Mouse (Mus musculus) heart, embryonic 11.5 days (tissue): ENCODE results near the gene Cant1. TPM values are rescaled to one million over a fixed set of nuclear protein-coding genes. Genes with fewer than 3 reads are reported as not detected.

Source experiments
- ATAC-seq: fragments of 200-750 bp; cut with Nextera tagmentation; replicated peaks from 2 replicates; pipeline ENCODE4 v1.8.0; 2017; ENCODE audit warnings: moderate library complexity; ENCODE audit not compliant: insufficient number of reproducible peaks, low FRiP score, low TSS enrichment
- H3K27ac ChIP-seq: fragments of 300-500 bp; sonication (generic); 2 replicates; pipeline ENCODE4 v1.5.1; 2014; ENCODE audit warnings: mild to moderate bottlenecking, low read depth, low read length
- H3K27me3 ChIP-seq: fragments of 300-500 bp; sonication (generic); 2 replicates; pipeline ENCODE4 v1.6.1; 2014; ENCODE audit warnings: mild to moderate bottlenecking, low read length, mixed read lengths; ENCODE audit not compliant: control insufficient read depth, insufficient read depth
- H3K36me3 ChIP-seq: fragments of 300-500 bp; sonication (generic); 2 replicates; pipeline ENCODE4 v1.6.1; 2014; ENCODE audit warnings: mild to moderate bottlenecking, low read length, moderate library complexity, mixed read lengths; ENCODE audit not compliant: control insufficient read depth, insufficient read depth
- H3K4me1 ChIP-seq: fragments of 300-500 bp; sonication (generic); 2 replicates; pipeline ENCODE4 v1.6.1; 2014; ENCODE audit warnings: low read length; ENCODE audit not compliant: control insufficient read depth, insufficient read depth
- H3K4me2 ChIP-seq: fragments of 300-500 bp; sonication (generic); 2 replicates; pipeline ENCODE4 v1.6.1; 2014; ENCODE audit warnings: mild to moderate bottlenecking, moderate library complexity
- H3K4me3 ChIP-seq: fragments of 300-500 bp; sonication (generic); 2 replicates; pipeline ENCODE4 v1.5.1; 2014; ENCODE audit warnings: low read depth, low read length
- H3K9ac ChIP-seq: fragments of 300-500 bp; sonication (generic); 2 replicates; pipeline ENCODE4 v1.6.1; 2014; ENCODE audit warnings: mild to moderate bottlenecking, low read depth, low read length, moderate library complexity
- H3K9me3 ChIP-seq: fragments of 300-500 bp; sonication (generic); replicated peaks from 2 replicates; pipeline ENCODE4 v1.6.1; 2016; ENCODE audit warnings: low read length; ENCODE audit not compliant: control insufficient read depth
- WGBS: fragments of 180-500 bp; shearing (Covaris S2); extraction: QIAGEN DNeasy Blood & Tissue Kit; methylation state at CpG from one replicate; pipeline ENCODE4 v1.1.7; 2014; ENCODE audit not compliant: insufficient replicate concordance; 5-methylcytosine and 5-hydroxymethylcytosine counted together
- polyA plus RNA-seq: library from polyadenylated mRNA; unstranded; fragments of >200 nt; fragmentation: Nextera tagmentation; extraction: Ambion mirVana; gene quantifications from 2 replicates; pipeline ENCODE4 v1.2.1, GENCODE M21; 2014

Gene Cant1
- polyA plus RNA-seq, 1 experiment from 2014 or later, result 16.0 TPM

- no peaks in the 10 kb centered on the region for H3K9me3 ChIP-seq
- peaks cover 9% of the 10 kb centered on the region; the same call in 1 of the 2 replicates for H3K4me1 ChIP-seq
- no peak overlapping the region for H3K4me2 ChIP-seq
- no peak overlapping the region for H3K27ac ChIP-seq
- 89% methylated on average over 6 of the region's 6 CpGs for WGBS
- H3K36me3 ChIP-seq, result peaks cover 13% of the 10 kb centered on the region; the same call in 1 of the 2 replicates
- no peak for ATAC-seq
- H3K27me3 ChIP-seq, result no peaks in the 10 kb centered on the region
- no peak overlapping the region for H3K9ac ChIP-seq
- no peak overlapping the region for H3K4me3 ChIP-seq
Observed at GRCm38 (mm10) chr11:118415630-118416029, 3.3 kb downstream of the Cant1 start.

- 91% methylated on average over 5 of the region's 5 CpGs for WGBS
- peaks cover 16% of the 10 kb centered on the region; the same call in 1 of the 2 replicates for H3K36me3 ChIP-seq
- H3K27ac ChIP-seq, result no peak overlapping the region
- no peaks in the 10 kb centered on the region for H3K9me3 ChIP-seq
- H3K4me1 ChIP-seq, result peaks cover 9% of the 10 kb centered on the region; the same call in 1 of the 2 replicates
- no peak for ATAC-seq
- no peak overlapping the region for H3K4me3 ChIP-seq
- no peak overlapping the region for H3K9ac ChIP-seq
- H3K4me2 ChIP-seq, result no peak overlapping the region
- H3K27me3 ChIP-seq, result no peaks in the 10 kb centered on the region
Observed at GRCm38 (mm10) chr11:118414270-118414669, 4.6 kb downstream of the Cant1 start.

- no peaks in the 10 kb centered on the region for H3K27me3 ChIP-seq
- H3K4me3 ChIP-seq, result no peak overlapping the region
- no peak overlapping the region for H3K4me2 ChIP-seq
- H3K36me3 ChIP-seq, result peaks cover 16% of the 10 kb centered on the region; the same call in 1 of the 2 replicates
- H3K4me1 ChIP-seq, result peaks cover 6% of the 10 kb centered on the region; the same call in 1 of the 2 replicates
- ATAC-seq, result no peak
- no peak overlapping the region for H3K9ac ChIP-seq
- 80% methylated on average over 4 of the region's 4 CpGs for WGBS
- no peak overlapping the region for H3K27ac ChIP-seq
- no peaks in the 10 kb centered on the region for H3K9me3 ChIP-seq
Observed at GRCm38 (mm10) chr11:118413055-118413454, 5.8 kb downstream of the Cant1 start.

- Histone ChIP-seq H3K27me3 (no peaks in the 10 kb centered on the region), H3K4me2 (no peak overlapping the region), H3K27ac (no peak overlapping the region), H3K36me3 (peaks cover 16% of the 10 kb centered on the region), H3K4me3 (no peak overlapping the region), H3K9ac (no peak overlapping the region), H3K4me1 (peaks cover 2% of the 10 kb centered on the region; the same call in 1 of the 2 replicates), H3K9me3 (no peaks in the 10 kb centered on the region)
- WGBS, result 97% methylated on average over 2 of the region's 2 CpGs
- ATAC-seq, result no peak
Observed at GRCm38 (mm10) chr11:118412601-118413000, 6.3 kb downstream of the Cant1 start.

GRCm38 (mm10) chr11:118411271-118411670 is 7.6 kb downstream of the Cant1 start:
- Histone ChIP-seq H3K9ac (no peak overlapping the region), H3K9me3 (no peaks in the 10 kb centered on the region), H3K4me1 (no peaks in the 10 kb centered on the region), H3K4me3 (no peak overlapping the region), H3K27ac (no peak overlapping the region), H3K4me2 (no peak overlapping the region), H3K27me3 (no peaks in the 10 kb centered on the region), H3K36me3 (peaks cover 16% of the 10 kb centered on the region)
- ATAC-seq, result no peak
- 90% methylated on average over 8 of the region's 8 CpGs for WGBS

GRCm38 (mm10) chr11:118410479-118410878 is 8.4 kb downstream of the Cant1 start:
- Histone ChIP-seq H3K4me1 (no peaks in the 10 kb centered on the region), H3K9me3 (no peaks in the 10 kb centered on the region), H3K27me3 (no peaks in the 10 kb centered on the region), H3K4me2 (no peak overlapping the region), H3K27ac (no peak overlapping the region), H3K36me3 (peaks cover 14% of the 10 kb centered on the region), H3K9ac (no peak overlapping the region), H3K4me3 (no peak overlapping the region)
- ATAC-seq, result no peak
- 87% methylated on average over 10 of the region's 10 CpGs for WGBS

GRCm38 (mm10) chr11:118410073-118410444 is 8.8 kb downstream of the Cant1 start:
- Histone ChIP-seq H3K9ac (no peak overlapping the region), H3K4me2 (no peak overlapping the region), H3K27me3 (no peaks in the 10 kb centered on the region), H3K4me3 (no peak overlapping the region), H3K36me3 (peaks cover 14% of the 10 kb centered on the region), H3K4me1 (no peaks in the 10 kb centered on the region), H3K27ac (no peak overlapping the region), H3K9me3 (no peaks in the 10 kb centered on the region)
- 74% methylated on average over 1 of the region's 1 CpGs for WGBS
- ATAC-seq, result no peak

GRCm38 (mm10) chr11:118409106-118410072 is 9.5 kb downstream of the Cant1 start:
- WGBS, result 71% methylated on average over 12 of the region's 12 CpGs
- ATAC-seq, result no peak
- H3K9me3 ChIP-seq, result no peaks in the 10 kb centered on the region
- no peak overlapping the region for H3K4me2 ChIP-seq
- no peak overlapping the region for H3K9ac ChIP-seq
- H3K4me1 ChIP-seq, result no peaks in the 10 kb centered on the region
- H3K36me3 ChIP-seq, result peaks cover 13% of the 10 kb centered on the region
- H3K4me3 ChIP-seq, result no peak overlapping the region
- H3K27me3 ChIP-seq, result no peaks in the 10 kb centered on the region
- H3K27ac ChIP-seq, result no peak overlapping the region
